Mouse (Mus musculus) midbrain, embryonic 10.5 days (tissue): Measurements from ENCODE around the gene Myof. TPM values are rescaled to one million over a fixed set of nuclear protein-coding genes. Genes with fewer than 3 reads are reported as not detected.
A peak's percentile ranks its signal among the peaks of the same experiment; 100 is the strongest.

Experiments used
- DNase-seq: peaks from one replicate; pipeline ENCODE4 v3.0.0-alpha.2; 2017; ENCODE audit warnings: low spot score
- H3K27ac ChIP-seq: fragments of 300-500 bp; sonication (generic); replicated peaks from 2 replicates; pipeline ENCODE4 v1.5.1; 2016; ENCODE audit warnings: mild to moderate bottlenecking
- H3K27me3 ChIP-seq: fragments of 300-500 bp; sonication (generic); 2 replicates; pipeline ENCODE4 v1.6.1; 2016; ENCODE audit warnings: low read depth, mild to moderate bottlenecking; ENCODE audit not compliant: poor library complexity, severe bottlenecking
- H3K36me3 ChIP-seq: fragments of 300-500 bp; sonication (generic); 2 replicates; pipeline ENCODE4 v1.6.1; 2016; ENCODE audit warnings: mild to moderate bottlenecking, moderate library complexity
- H3K4me1 ChIP-seq: fragments of 300-500 bp; sonication (generic); 2 replicates; pipeline ENCODE4 v1.6.1; 2016
- H3K4me3 ChIP-seq: fragments of 300-500 bp; sonication (generic); 2 replicates; pipeline ENCODE4 v1.5.1; 2016; ENCODE audit warnings: mild to moderate bottlenecking, moderate library complexity
- H3K9me3 ChIP-seq: fragments of 300-500 bp; sonication (generic); replicated peaks from 2 replicates; pipeline ENCODE4 v1.6.1; 2016; ENCODE audit warnings: mild to moderate bottlenecking
- WGBS: fragments of 180-500 bp; shearing (Covaris S2); methylation state at CpG from one replicate; pipeline ENCODE4 v1.1.7; 2016; 5-methylcytosine and 5-hydroxymethylcytosine counted together
- polyA plus RNA-seq: library from polyadenylated mRNA; unstranded; fragments of >200 nt; fragmentation: Nextera tagmentation; extraction: Ambion mirVana; gene quantifications from 2 replicates; pipeline ENCODE4 v1.2.1, GENCODE M21; 2016

Gene Myof
- polyA plus RNA-seq, 1 experiment from 2014 or later, result 1.5 TPM

DNA sequence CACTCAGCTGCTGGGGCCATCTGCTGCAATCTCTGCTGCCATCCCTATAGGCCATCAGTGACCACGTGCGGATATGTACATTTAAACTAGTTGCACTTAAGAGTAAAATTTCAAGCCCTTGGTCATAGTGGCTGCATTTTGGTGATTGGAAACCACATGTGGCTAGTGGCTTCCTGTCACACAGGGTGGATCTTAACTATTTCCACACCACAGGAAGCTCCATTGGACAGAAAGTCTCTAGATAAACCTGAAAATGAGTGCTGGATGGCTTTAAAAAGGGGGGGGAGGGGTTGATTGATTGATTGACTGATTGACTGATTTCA lies 9.7 kb downstream of the Myof start:
- Histone ChIP-seq H3K27ac (no peak overlapping the region), H3K4me3 (no peak overlapping the region), H3K27me3 (no peaks in the 10 kb centered on the region), H3K4me1 (peaks cover 18% of the 10 kb centered on the region), H3K9me3 (no peaks in the 10 kb centered on the region), H3K36me3 (no peaks in the 10 kb centered on the region)
- 84% methylated on average over 2 of the region's 2 CpGs for WGBS
- no peak for DNase-seq

DNA sequence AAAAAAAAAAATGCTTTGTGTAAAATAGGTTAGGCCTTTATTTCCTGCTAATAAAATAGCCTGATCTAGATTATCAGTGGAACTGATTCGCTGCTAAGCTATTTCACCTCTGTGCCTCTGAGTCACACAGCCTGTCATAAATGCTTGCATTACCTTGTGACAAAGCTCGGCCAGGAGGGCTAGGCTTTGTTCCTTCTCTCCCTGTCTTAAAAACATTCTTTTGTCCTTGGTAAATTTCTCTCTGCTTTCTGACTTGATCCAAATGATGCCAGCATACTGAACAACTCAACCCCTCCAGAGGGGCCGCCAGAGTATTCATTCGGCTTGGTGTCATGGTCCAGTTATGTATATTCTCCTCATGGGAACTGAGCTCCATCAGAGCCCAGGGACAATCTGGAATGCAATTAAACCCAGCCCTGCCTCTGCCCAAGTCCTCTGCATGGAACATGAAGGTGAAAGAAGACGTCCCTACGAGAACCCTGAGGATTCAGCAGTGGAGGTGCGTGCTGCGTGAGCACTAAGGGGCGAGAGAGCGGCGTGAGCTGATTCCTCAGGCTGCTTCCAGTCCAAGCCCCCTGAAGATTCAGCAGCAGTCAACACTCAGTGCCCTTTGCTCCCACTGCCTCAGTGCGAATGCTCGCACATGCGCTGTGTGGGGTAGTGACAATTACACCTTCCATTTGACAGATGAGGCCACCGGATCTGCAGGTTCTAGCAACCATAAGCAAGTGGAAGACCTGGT lies 10.2 kb downstream of the Myof start:
- H3K27ac ChIP-seq, result no peak overlapping the region
- DNase-seq, result no peak
- no peaks in the 10 kb centered on the region for H3K36me3 ChIP-seq
- no peaks in the 10 kb centered on the region for H3K27me3 ChIP-seq
- H3K9me3 ChIP-seq, result no peaks in the 10 kb centered on the region
- WGBS, result 87% methylated on average over 15 of the region's 15 CpGs
- no peak overlapping the region for H3K4me3 ChIP-seq
- H3K4me1 ChIP-seq, result peaks cover 18% of the 10 kb centered on the region

DNA sequence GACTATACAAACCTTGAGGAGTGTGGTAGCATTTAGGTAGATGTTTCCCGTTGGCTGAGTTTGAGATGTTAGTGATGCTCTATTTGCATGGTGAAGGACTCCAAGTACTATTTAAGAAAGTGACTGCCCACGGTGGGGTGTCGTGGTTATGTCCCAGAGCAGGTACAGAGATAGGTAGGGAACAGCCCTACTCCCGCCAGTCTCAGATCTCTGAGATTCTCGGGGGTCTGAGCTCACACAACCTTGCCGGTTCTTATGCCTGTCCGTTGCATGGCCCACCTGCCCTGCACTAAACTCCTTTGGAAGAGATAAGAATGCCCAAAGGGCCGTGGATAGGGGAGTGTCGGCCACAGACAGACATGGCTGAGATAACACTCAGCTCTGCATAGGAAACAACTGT lies 12.2 kb downstream of the Myof start:
- Histone ChIP-seq H3K27ac (no peak overlapping the region), H3K4me1 (peaks cover 20% of the 10 kb centered on the region), H3K9me3 (no peaks in the 10 kb centered on the region), H3K27me3 (no peaks in the 10 kb centered on the region), H3K36me3 (no peaks in the 10 kb centered on the region), H3K4me3 (no peak overlapping the region)
- WGBS, result 70% methylated on average over 9 of the region's 9 CpGs
- no peak for DNase-seq

DNA sequence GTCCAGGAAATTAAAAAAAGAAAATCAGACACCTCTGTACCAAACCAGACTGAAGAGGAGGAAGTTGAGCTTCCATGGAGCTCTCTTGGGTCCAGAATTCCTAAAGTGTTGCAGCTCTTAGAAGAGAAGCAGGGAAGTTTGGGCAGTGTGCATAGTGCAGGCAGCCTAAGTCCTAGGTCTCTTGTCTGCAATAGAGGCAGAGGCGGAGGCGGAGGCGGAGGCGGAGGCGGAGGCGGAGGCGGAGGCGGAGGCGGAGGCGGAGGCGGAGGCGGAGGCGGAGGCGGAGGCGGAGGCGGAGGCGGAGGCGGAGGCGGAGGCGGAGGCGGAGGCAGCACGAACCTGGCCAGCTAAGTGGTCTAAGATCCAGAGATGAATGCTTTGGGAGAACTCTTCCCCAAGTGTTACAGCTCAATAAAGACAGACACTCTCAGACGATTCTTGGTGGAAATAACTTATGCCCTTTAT lies 12.7 kb downstream of the Myof start:
- Histone ChIP-seq H3K4me3 (no peak overlapping the region), H3K4me1 (peaks cover 23% of the 10 kb centered on the region), H3K36me3 (no peaks in the 10 kb centered on the region), H3K27me3 (no peaks in the 10 kb centered on the region), H3K27ac (0 out of 2 replicates have a peak overlapping the region, but pooled peaks have one; percentile 17), H3K9me3 (no peaks in the 10 kb centered on the region)
- DNase-seq, result no peak
- WGBS, result 5% methylated on average over 10 of the region's 23 CpGs

DNA sequence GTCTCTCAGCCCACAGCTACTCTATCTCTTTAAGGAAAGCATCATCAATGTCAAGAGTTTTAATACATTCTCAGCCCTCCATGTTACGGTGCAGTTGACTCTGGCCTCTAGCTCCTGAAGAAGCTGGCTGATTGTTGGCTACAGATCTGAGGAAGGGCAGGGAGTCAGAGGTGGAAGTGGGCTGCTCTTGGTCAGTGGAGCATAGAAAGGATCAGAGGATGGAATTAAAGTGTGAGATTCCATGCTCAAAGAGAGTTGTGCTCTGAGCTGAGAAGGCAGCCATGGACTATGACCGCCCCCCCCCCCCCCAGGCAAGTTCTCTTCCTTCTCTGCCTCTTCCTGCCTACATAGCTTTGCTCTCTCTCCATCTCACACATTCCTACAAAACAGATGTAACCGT lies 13.5 kb downstream of the Myof start:
- no peak overlapping the region for H3K27ac ChIP-seq
- DNase-seq, result no peak
- H3K4me3 ChIP-seq, result no peak overlapping the region
- no peaks in the 10 kb centered on the region for H3K36me3 ChIP-seq
- 62% methylated on average over 3 of the region's 3 CpGs for WGBS
- H3K9me3 ChIP-seq, result no peaks in the 10 kb centered on the region
- H3K4me1 ChIP-seq, result peaks cover 30% of the 10 kb centered on the region
- no peaks in the 10 kb centered on the region for H3K27me3 ChIP-seq

DNA sequence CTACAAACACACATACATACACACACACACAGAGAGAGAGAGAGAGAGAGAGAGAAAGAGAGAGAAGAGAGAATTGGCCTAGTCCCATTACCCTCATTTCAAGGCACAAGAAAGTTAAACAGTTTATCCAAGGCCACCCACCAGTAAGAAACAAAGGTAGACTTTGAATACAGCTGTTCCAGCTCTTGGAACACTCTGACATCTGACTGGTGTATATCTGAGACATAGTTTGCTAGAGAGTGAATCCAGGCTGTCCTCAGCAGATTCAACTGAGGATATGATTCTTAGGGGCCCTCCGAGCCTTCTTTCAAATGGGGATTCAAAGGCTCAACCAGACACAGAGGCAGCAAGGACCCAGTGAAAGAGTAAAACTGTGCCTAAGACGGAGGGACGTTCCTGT lies 14.1 kb downstream of the Myof start:
- Histone ChIP-seq H3K36me3 (no peaks in the 10 kb centered on the region), H3K27me3 (no peaks in the 10 kb centered on the region), H3K27ac (no peak overlapping the region), H3K9me3 (no peaks in the 10 kb centered on the region), H3K4me1 (peaks cover 32% of the 10 kb centered on the region), H3K4me3 (no peak overlapping the region)
- 84% methylated on average over 3 of the region's 3 CpGs for WGBS
- DNase-seq, result no peak

DNA sequence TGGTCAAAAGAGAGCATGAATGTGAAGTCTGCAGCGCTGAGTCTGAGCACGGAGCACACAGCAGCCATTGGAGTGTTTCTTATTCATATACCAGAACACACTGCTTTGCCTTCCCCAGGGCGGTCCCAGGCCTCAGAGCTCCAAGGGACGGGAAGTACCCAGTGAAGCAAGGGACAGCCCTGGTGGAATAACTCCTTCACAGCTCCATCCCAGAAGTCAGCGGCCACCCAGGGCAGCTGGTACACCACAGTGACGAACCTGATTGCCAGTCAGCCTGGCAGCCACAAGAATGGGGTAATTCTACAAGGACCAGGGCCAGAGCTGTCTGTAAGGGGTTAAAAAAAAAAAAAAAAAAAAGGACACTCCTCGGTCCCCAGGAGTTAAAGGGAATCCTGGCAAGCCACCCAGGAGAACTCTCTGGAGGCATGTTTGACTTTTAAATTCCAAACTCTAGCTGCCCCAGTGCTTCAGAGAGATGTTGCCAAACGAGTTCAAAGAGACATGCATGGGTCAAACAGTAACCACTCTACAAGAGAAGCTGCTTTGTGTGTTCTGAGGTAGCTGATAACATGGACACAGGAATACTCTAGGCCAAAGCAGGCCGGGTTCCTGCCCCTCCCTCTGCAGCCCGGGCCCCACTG lies 15.4 kb downstream of the Myof start:
- H3K4me3 ChIP-seq, result no peak overlapping the region
- H3K27ac ChIP-seq, result no peak overlapping the region
- 69% methylated on average over 10 of the region's 10 CpGs for WGBS
- H3K9me3 ChIP-seq, result no peaks in the 10 kb centered on the region
- peaks cover 36% of the 10 kb centered on the region for H3K4me1 ChIP-seq
- no peak for DNase-seq
- H3K27me3 ChIP-seq, result no peaks in the 10 kb centered on the region
- H3K36me3 ChIP-seq, result no peaks in the 10 kb centered on the region

DNA sequence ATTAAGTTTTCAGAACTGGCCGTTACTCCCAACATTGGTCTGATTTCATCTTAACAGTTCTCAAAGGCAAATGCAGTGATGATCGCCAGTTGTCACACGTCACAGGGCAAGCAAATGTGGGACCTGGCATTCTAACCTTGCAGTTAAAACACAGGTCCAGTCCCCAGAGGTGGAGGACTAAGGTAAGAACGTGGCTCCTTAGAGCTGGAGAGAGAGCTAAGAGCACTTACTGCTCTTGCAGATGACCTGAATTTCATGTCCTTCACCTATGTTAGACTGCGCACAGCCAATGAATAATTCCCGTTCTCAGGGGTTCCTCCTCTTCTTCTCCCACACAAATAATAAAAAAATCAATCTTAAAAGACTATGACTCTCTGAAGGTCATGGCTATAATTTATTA lies 16.0 kb downstream of the Myof start:
- WGBS, result 92% methylated on average over 6 of the region's 6 CpGs
- no peaks in the 10 kb centered on the region for H3K36me3 ChIP-seq
- no peaks in the 10 kb centered on the region for H3K27me3 ChIP-seq
- peaks cover 36% of the 10 kb centered on the region for H3K4me1 ChIP-seq
- no peak for DNase-seq
- H3K27ac ChIP-seq, result no peak overlapping the region
- H3K4me3 ChIP-seq, result no peak overlapping the region
- H3K9me3 ChIP-seq, result no peaks in the 10 kb centered on the region

DNA sequence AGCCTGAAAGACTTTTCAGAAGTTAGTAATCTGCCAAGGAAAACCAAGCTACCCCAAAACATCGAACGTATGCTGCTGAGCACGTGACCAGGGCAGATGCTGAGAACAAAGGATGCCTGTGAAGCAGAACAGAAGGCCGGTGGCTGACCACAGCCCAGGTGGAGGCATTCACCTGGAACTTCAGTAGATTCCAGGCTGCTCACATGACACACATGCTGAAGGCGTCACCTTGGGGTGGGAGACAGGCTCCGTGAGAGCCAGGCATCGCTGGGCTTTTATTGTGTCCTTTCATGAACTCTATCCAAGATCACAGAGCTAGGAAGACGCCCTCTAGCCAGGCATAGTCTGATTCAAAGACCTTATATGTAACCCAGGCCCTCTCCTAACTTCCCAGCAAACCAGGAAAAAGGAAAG lies 17.2 kb downstream of the Myof start:
- WGBS, result 79% methylated on average over 8 of the region's 8 CpGs
- no peak overlapping the region for H3K27ac ChIP-seq
- DNase-seq, result no peak
- no peaks in the 10 kb centered on the region for H3K9me3 ChIP-seq
- peaks cover 36% of the 10 kb centered on the region for H3K4me1 ChIP-seq
- H3K4me3 ChIP-seq, result no peak overlapping the region
- H3K27me3 ChIP-seq, result no peaks in the 10 kb centered on the region
- H3K36me3 ChIP-seq, result no peaks in the 10 kb centered on the region

DNA sequence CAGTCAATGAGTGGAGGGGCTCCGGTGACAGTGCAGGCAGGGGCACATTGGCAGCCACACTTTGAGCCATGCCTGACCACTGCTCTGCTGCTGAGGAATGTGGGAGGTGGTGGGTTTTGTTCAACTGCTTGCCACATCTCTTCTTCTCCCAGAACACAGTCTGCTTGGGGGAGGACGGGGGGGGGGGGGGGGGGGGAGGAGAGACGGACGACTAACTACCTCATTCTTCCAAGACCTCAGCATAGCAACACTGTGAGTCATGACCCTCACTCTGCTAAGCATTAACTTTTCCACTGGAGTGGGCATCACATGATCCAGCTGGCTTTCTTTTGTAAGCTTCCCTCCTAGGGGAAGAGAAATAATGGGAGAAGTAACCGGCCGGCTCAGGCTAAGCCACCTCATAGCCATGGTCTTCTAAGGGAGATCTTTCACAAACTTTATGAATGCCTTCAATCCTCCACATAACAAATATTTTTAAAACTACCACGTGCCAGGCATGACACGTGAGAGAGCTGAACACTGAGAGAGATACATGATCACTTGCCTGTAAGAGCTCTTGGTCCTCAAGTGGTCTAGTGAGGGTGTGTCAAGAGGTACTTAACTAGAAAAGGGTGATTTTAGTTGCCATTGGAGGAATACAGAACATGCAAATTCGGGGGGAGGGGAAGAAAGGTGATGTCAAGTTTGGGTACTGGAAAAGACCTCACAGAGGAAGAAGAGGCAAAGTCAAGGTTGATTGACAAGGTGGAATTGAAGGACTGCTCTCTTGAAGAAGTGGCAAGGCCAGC lies 17.9 kb downstream of the Myof start:
- Histone ChIP-seq H3K9me3 (no peaks in the 10 kb centered on the region), H3K27me3 (no peaks in the 10 kb centered on the region), H3K4me3 (no peak overlapping the region), H3K4me1 (peaks cover 30% of the 10 kb centered on the region), H3K27ac (no peak overlapping the region), H3K36me3 (no peaks in the 10 kb centered on the region)
- WGBS, result 59% methylated on average over 8 of the region's 9 CpGs
- DNase-seq, result no peak

DNA sequence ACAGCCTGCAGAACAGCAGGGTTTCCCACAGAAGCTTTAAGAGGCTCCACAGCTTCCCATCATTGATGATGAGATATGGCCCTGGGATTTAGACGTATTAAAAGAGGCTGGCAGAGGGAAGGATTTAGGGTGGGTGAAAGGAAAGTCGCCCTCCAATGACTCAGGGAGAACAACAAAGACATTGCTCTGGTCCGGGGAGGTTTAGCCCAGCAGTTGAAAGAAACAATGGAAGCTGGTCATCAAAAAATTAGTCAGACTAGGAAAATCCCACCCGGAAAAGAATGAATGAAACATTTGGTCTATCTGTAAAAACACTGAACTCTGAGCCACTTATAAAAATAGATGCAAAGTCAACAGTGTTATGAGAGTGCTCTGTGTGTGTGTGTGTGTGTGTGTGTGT lies 19.8 kb downstream of the Myof start:
- H3K27me3 ChIP-seq, result no peaks in the 10 kb centered on the region
- DNase-seq, result no peak
- no peak overlapping the region for H3K4me3 ChIP-seq
- H3K36me3 ChIP-seq, result no peaks in the 10 kb centered on the region
- H3K9me3 ChIP-seq, result no peaks in the 10 kb centered on the region
- peaks cover 18% of the 10 kb centered on the region for H3K4me1 ChIP-seq
- WGBS, result 39% methylated on average over 4 of the region's 4 CpGs
- H3K27ac ChIP-seq, result no peak overlapping the region

DNA sequence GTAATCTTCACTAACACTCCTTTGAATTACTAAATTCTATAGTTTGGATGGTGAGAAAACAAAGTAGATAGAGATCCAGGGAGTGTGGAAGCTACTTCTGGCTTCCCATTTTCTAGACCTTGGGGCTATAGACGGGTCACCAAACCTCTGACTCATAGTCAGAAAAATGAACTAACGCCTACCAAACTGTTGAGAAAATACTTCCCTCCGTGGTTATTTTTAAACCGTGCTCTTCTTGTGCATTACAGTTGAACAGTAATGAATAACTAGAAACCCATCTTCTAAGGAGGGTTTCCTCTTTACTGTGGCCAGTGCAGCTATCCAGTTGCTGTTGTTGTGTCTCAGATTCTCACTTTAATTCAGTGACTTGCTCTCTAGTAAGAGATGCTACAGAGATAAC lies 20.7 kb downstream of the Myof start:
- peaks cover 18% of the 10 kb centered on the region for H3K4me1 ChIP-seq
- H3K36me3 ChIP-seq, result no peaks in the 10 kb centered on the region
- no peaks in the 10 kb centered on the region for H3K9me3 ChIP-seq
- no peaks in the 10 kb centered on the region for H3K27me3 ChIP-seq
- H3K27ac ChIP-seq, result no peak overlapping the region
- H3K4me3 ChIP-seq, result no peak overlapping the region
- DNase-seq, result no peak
- WGBS, result 86% methylated on average over 4 of the region's 4 CpGs

DNA sequence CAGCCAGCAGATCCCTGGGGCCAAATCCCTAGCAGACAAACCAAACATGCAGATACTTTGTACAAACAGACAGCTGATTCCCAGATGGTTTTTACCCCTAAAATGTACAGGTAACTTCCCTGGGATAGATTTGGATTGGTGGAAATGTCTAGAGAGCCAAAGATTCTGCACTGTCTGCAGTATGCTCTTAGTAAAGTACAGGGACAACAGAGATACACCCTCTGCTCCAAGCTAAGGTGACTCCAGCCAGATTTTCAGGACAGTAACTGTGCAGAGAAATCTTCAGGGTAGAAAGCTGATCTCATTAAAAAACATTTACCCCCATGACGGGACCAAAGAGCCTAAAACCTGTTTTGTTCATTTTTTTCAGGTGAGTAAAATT lies 27.5 kb downstream of the Myof start:
- H3K4me3 ChIP-seq, result no peak overlapping the region
- no peaks in the 10 kb centered on the region for H3K9me3 ChIP-seq
- no peak overlapping the region for H3K27ac ChIP-seq
- H3K4me1 ChIP-seq, result peaks cover 11% of the 10 kb centered on the region
- DNase-seq, result no peak
- H3K27me3 ChIP-seq, result no peaks in the 10 kb centered on the region
- 76% methylated on average over 1 of the region's 1 CpGs for WGBS
- no peaks in the 10 kb centered on the region for H3K36me3 ChIP-seq
